Mouse (Mus musculus) myocyte (in vitro differentiated cells): ENCODE results near the gene Dusp12. TPM values are rescaled to one million over a fixed set of nuclear protein-coding genes. Genes with fewer than 3 reads are reported as not detected.

ENCODE experiments used
- H3K27me3 ChIP-seq: one replicate; pipeline ENCODE4 v1.6.1; 2011; ENCODE audit not compliant: control insufficient read depth, insufficient read depth, insufficient read length
- H3K36me3 ChIP-seq: one replicate; pipeline ENCODE4 v1.6.1; 2011; ENCODE audit not compliant: control insufficient read depth, insufficient read depth
- H3K4me2 ChIP-seq: one replicate; pipeline ENCODE4 v1.6.1; 2011; ENCODE audit warnings: low read depth, control low read depth
- H3K4me3 ChIP-seq: one replicate; pipeline ENCODE4 v1.5.1; 2011; ENCODE audit warnings: mild to moderate bottlenecking, control low read depth, moderate library complexity
- H3K79me2 ChIP-seq: one replicate; pipeline ENCODE4 v1.6.1; 2011; ENCODE audit not compliant: control insufficient read depth, insufficient read depth
- H3ac ChIP-seq: one replicate; pipeline ENCODE4 v1.6.1; 2011; ENCODE audit not compliant: control insufficient read depth, insufficient read length
- CEBPB ChIP-seq: IDR thresholded peaks from 2 replicates; pipeline ENCODE4 v1.6.1; 2011; ENCODE audit warnings: mild to moderate bottlenecking, moderate library complexity; ENCODE audit not compliant: poor library complexity, insufficient read depth, severe bottlenecking
- E2F4 ChIP-seq: IDR thresholded peaks from one replicate; pipeline ENCODE4 v1.6.1; 2011; ENCODE audit warnings: mild to moderate bottlenecking, control low read depth, moderate library complexity; ENCODE audit not compliant: insufficient read depth
- MAX ChIP-seq: IDR thresholded peaks from one replicate; pipeline ENCODE4 v1.6.1; 2011; ENCODE audit warnings: low read depth, mild to moderate bottlenecking, control low read depth
- MYOD1 ChIP-seq, 3 experiments: IDR thresholded peaks; one replicate each; pipeline ENCODE4 v1.6.1; 2011; ENCODE audit warnings: control low read depth in 2 of 3, low read depth in 2 of 3, mild to moderate bottlenecking in 2 of 3, moderate library complexity in 1 of 3; ENCODE audit not compliant: insufficient read length in 2 of 3, control insufficient read depth in 1 of 3
- MYOG ChIP-seq, 3 experiments: IDR thresholded peaks; one replicate each; pipeline ENCODE4 v1.6.1; 2011; ENCODE audit warnings: control low read depth in 2 of 3, low read depth in 2 of 3, mild to moderate bottlenecking in 2 of 3; ENCODE audit not compliant: insufficient read length in 2 of 3, control insufficient read depth in 1 of 3, insufficient read depth in 1 of 3
- POLR2A ChIP-seq: IDR thresholded peaks from one replicate; pipeline ENCODE4 v1.6.1; 2011; ENCODE audit warnings: low read depth, mild to moderate bottlenecking, control low read depth, moderate library complexity; ENCODE audit not compliant: insufficient read length
- POLR2AphosphoS2 ChIP-seq: IDR thresholded peaks from one replicate; pipeline ENCODE4 v1.6.1; 2011; ENCODE audit warnings: low read depth, control low read depth; ENCODE audit not compliant: insufficient read length
- REST ChIP-seq: IDR thresholded peaks from one replicate; pipeline ENCODE4 v1.6.1; 2011; ENCODE audit warnings: mild to moderate bottlenecking, control low read depth, moderate library complexity; ENCODE audit not compliant: insufficient read depth, insufficient read length
- SRF ChIP-seq: IDR thresholded peaks from one replicate; pipeline ENCODE4 v1.6.1; 2011; ENCODE audit warnings: low read depth; ENCODE audit not compliant: control insufficient read depth, insufficient read length
- TCF12 ChIP-seq: IDR thresholded peaks from one replicate; pipeline ENCODE4 v1.6.1; 2011; ENCODE audit warnings: mild to moderate bottlenecking, control low read depth; ENCODE audit not compliant: poor library complexity, insufficient read depth, severe bottlenecking
- TCF3 ChIP-seq: IDR thresholded peaks from one replicate; pipeline ENCODE4 v1.6.1; 2011; ENCODE audit warnings: low read depth, control low read depth; ENCODE audit not compliant: insufficient read length
- USF1 ChIP-seq: IDR thresholded peaks from one replicate; pipeline ENCODE4 v1.6.1; 2011; ENCODE audit warnings: low read depth, mild to moderate bottlenecking, control low read depth, moderate library complexity
- polyA plus RNA-seq: library from polyadenylated mRNA; unstranded; fragments of >200 nt; fragmentation: generic; extraction: Trizol; gene quantifications from one replicate; pipeline ENCODE4 v1.2.1, GENCODE M21; 2012; ENCODE audit warnings: missing spikeins

Dusp12 gene
- polyA plus RNA-seq, 1 experiment = 26.8 TPM

GRCm38 (mm10) chr1:170865406-170865805 lies 19.9 kb downstream of the Dusp12 start:
- Histone ChIP-seq H3K4me2 (peak overlapping the region; percentile 74), H3K4me3 (peak overlapping the region; percentile 97), H3ac (no peak overlapping the region), H3K36me3 (no peaks in the 10 kb centered on the region), H3K27me3 (no peaks in the 10 kb centered on the region), H3K79me2 (peaks cover 72% of the 10 kb centered on the region)
- TF ChIP-seq MYOG (IDR thresholded peaks at IDR 0.05; ENCODE audit: control insufficient read depth in 1 of 3, insufficient read depth in 1 of 3, insufficient read length in 2 of 3, low read depth in 2 of 3) = peak in 1 of 3 experiments; percentile 17
- TF ChIP-seq POLR2AphosphoS2 = no peak

GRCm38 (mm10) chr1:170864754-170865153 lies 20.6 kb downstream of the Dusp12 start:
- H3K79me2 ChIP-seq = peaks cover 77% of the 10 kb centered on the region
- no peak overlapping the region for H3K4me3 ChIP-seq
- no peaks in the 10 kb centered on the region for H3K36me3 ChIP-seq
- H3K4me2 ChIP-seq = peak overlapping the region; percentile 5
- H3ac ChIP-seq = no peak overlapping the region
- H3K27me3 ChIP-seq = no peaks in the 10 kb centered on the region
- no peak for TF ChIP-seq TCF3
- no peak for TF ChIP-seq REST
- TF ChIP-seq SRF = no peak
- TF ChIP-seq MAX = no peak
- TF ChIP-seq USF1 = no peak
- no peak for TF ChIP-seq POLR2AphosphoS2
- TF ChIP-seq CEBPB = no peak
- no peak for TF ChIP-seq TCF12
- no peak for TF ChIP-seq POLR2A
- no peak for TF ChIP-seq MYOG (IDR thresholded peaks at IDR 0.05; ENCODE audit: control insufficient read depth in 1 of 3, insufficient read depth in 1 of 3, insufficient read length in 2 of 3, low read depth in 2 of 3)
- no peak for TF ChIP-seq E2F4
- no peak for TF ChIP-seq MYOD1 (IDR thresholded peaks at IDR 0.05; ENCODE audit: control insufficient read depth in 1 of 3, insufficient read length in 2 of 3, low read depth in 2 of 3)

GRCm38 (mm10) chr1:170864234-170864633 lies 21.1 kb downstream of the Dusp12 start:
- no peaks in the 10 kb centered on the region for H3K36me3 ChIP-seq
- H3K4me2 ChIP-seq = no peak overlapping the region
- H3K4me3 ChIP-seq = no peak overlapping the region
- no peak overlapping the region for H3ac ChIP-seq
- H3K27me3 ChIP-seq = no peaks in the 10 kb centered on the region
- H3K79me2 ChIP-seq = peaks cover 83% of the 10 kb centered on the region
- TF ChIP-seq REST = no peak
- TF ChIP-seq POLR2A = no peak
- TF ChIP-seq MYOG (IDR thresholded peaks at IDR 0.05; ENCODE audit: control insufficient read depth in 1 of 3, insufficient read depth in 1 of 3, insufficient read length in 2 of 3, low read depth in 2 of 3) = no peak
- TF ChIP-seq SRF = no peak
- TF ChIP-seq MAX = no peak
- no peak for TF ChIP-seq MYOD1 (IDR thresholded peaks at IDR 0.05; ENCODE audit: control insufficient read depth in 1 of 3, insufficient read length in 2 of 3, low read depth in 2 of 3)
- no peak for TF ChIP-seq POLR2AphosphoS2
- TF ChIP-seq E2F4 = no peak
- TF ChIP-seq TCF12 = no peak
- no peak for TF ChIP-seq USF1
- TF ChIP-seq TCF3 = no peak

GRCm38 (mm10) chr1:170863033-170863432 lies 22.3 kb downstream of the Dusp12 start:
- H3K79me2 ChIP-seq = peaks cover 95% of the 10 kb centered on the region
- TF ChIP-seq CEBPB (no peak), SRF (no peak), USF1 (no peak), MYOG (IDR thresholded peaks at IDR 0.05; ENCODE audit: control insufficient read depth in 1 of 3, insufficient read depth in 1 of 3, insufficient read length in 2 of 3, low read depth in 2 of 3) (no peak), TCF3 (no peak), POLR2A (no peak), REST (no peak), MAX (no peak), E2F4 (no peak), MYOD1 (IDR thresholded peaks at IDR 0.05; ENCODE audit: control insufficient read depth in 1 of 3, insufficient read length in 2 of 3, low read depth in 2 of 3) (no peak), POLR2AphosphoS2 (no peak), TCF12 (no peak)
- H3K27me3 ChIP-seq = no peaks in the 10 kb centered on the region
- H3ac ChIP-seq = no peak overlapping the region
- H3K4me3 ChIP-seq = no peak overlapping the region
- H3K36me3 ChIP-seq = no peaks in the 10 kb centered on the region
- H3K4me2 ChIP-seq = peak overlapping the region; percentile 66

- Histone ChIP-seq H3K27me3 (no peaks in the 10 kb centered on the region), H3K4me3 (no peak overlapping the region), H3K4me2 (peak overlapping the region; percentile 66), H3K36me3 (no peaks in the 10 kb centered on the region), H3ac (no peak overlapping the region), H3K79me2 (peaks cover 99% of the 10 kb centered on the region)
- TF ChIP-seq MYOD1 (IDR thresholded peaks at IDR 0.05; ENCODE audit: control insufficient read depth in 1 of 3, insufficient read length in 2 of 3, low read depth in 2 of 3) (no peak), CEBPB (no peak), TCF3 (no peak), MYOG (IDR thresholded peaks at IDR 0.05; ENCODE audit: control insufficient read depth in 1 of 3, insufficient read depth in 1 of 3, insufficient read length in 2 of 3, low read depth in 2 of 3) (no peak), REST (no peak), USF1 (no peak), SRF (no peak), E2F4 (no peak), POLR2A (no peak), MAX (no peak), TCF12 (no peak), POLR2AphosphoS2 (no peak)
Observed at GRCm38 (mm10) chr1:170862435-170862717, 23.0 kb downstream of the Dusp12 start.
